ENCODE assay signal across 12 mouse cellular contexts in genomic region chr2:80409893-80410574, GRCm38 (mm10). TPM values are rescaled to one million over a fixed set of nuclear protein-coding genes. Genes with fewer than 3 reads are reported as not detected.
DNase-seq lines count a peak whose midpoint lies in the region; ATAC-seq lines count a peak whose summit lies in the region.
"Had no signal": no experiment of that assay in that cellular context is flagged by ENCODE, and none has a peak within 500 bp of the region (broad histone marks: within the 10 kb centered on the region; RNA-seq: fewer than 3 reads in every experiment).

No protein-coding gene starts in this region.

- H3K4me2 ChIP-seq in hindbrain, embryonic 16.5 days (ENCODE audit: low read length) = no peak overlapping the region
- 0 out of 2 replicates have a peak overlapping the region, but pooled peaks have one; percentile 5 for H3K4me2 ChIP-seq in embryonic facial prominence, embryonic 12.5 days (replicated peaks)
- H3K4me2 ChIP-seq in kidney, embryonic 16.5 days (replicated peaks; ENCODE audit: low read depth, low read length) = no peak overlapping the region
- H3K4me2 ChIP-seq: liver, embryonic 15.5 days had no signal

- no peak overlapping the region for H3K4me3 ChIP-seq in hindbrain, embryonic 10.5 days
- no peak overlapping the region for H3K4me3 ChIP-seq in hindbrain, embryonic 16.5 days (ENCODE audit: low read length)
- no peak overlapping the region for H3K4me3 ChIP-seq in embryonic facial prominence, embryonic 12.5 days
- H3K4me3 ChIP-seq in kidney, embryonic 16.5 days (ENCODE audit: low read length) = no peak overlapping the region
- H3K4me3 ChIP-seq: liver, embryonic 15.5 days had no signal

- intact Hi-C loops in heart, postnatal 36 days (cut with DNase I) = no loop called here

- no peaks in the 10 kb centered on the region for H3K27me3 ChIP-seq in hindbrain, embryonic 10.5 days (ENCODE audit: insufficient read depth, poor library complexity, severe bottlenecking)
- no peaks in the 10 kb centered on the region for H3K27me3 ChIP-seq in hindbrain, embryonic 16.5 days (replicated peaks; ENCODE audit: control insufficient read depth, insufficient read depth, low read length)
- H3K27me3 ChIP-seq in embryonic facial prominence, embryonic 12.5 days = no peaks in the 10 kb centered on the region
- H3K27me3 ChIP-seq in kidney, embryonic 16.5 days (ENCODE audit: insufficient read depth, low read length) = no peaks in the 10 kb centered on the region
- H3K27me3 ChIP-seq: liver, embryonic 15.5 days had no signal

- 66% methylated on average over 12 of the region's 12 CpGs for WGBS in hindbrain, embryonic 10.5 days
- WGBS in hindbrain, embryonic 16.5 days = 61% methylated on average over 12 of the region's 12 CpGs
- 24% methylated on average over 12 of the region's 12 CpGs for WGBS in embryonic facial prominence, embryonic 12.5 days
- 33% methylated on average over 12 of the region's 12 CpGs for WGBS in kidney, embryonic 16.5 days

- H3K9ac ChIP-seq in hindbrain, embryonic 16.5 days (ENCODE audit: low read depth, low read length) = no peak overlapping the region
- no peak overlapping the region for H3K9ac ChIP-seq in embryonic facial prominence, embryonic 12.5 days
- H3K9ac ChIP-seq in kidney, embryonic 16.5 days (replicated peaks; ENCODE audit: low read length) = no peak overlapping the region
- H3K9ac ChIP-seq: liver, embryonic 15.5 days had no signal

- peaks cover 11% of the 10 kb centered on the region; the same call in 1 of the 2 replicates for H3K4me1 ChIP-seq in hindbrain, embryonic 10.5 days (replicated peaks)
- H3K4me1 ChIP-seq in hindbrain, embryonic 16.5 days (ENCODE audit: control insufficient read depth, insufficient read depth, low read depth, low read length) = no peaks in the 10 kb centered on the region
- peaks cover 43% of the 10 kb centered on the region for H3K4me1 ChIP-seq in embryonic facial prominence, embryonic 12.5 days
- peaks cover 19% of the 10 kb centered on the region for H3K4me1 ChIP-seq in kidney, embryonic 16.5 days (ENCODE audit: insufficient read depth, low read length)
- H3K4me1 ChIP-seq: liver, embryonic 15.5 days had no signal

- peak; percentile 64 for DNase-seq in hindbrain, embryonic 10.5 days (ENCODE audit: low spot score)
- peak; percentile 62 for DNase-seq in neural tube, embryonic 10.5 days (ENCODE audit: extremely low spot score, low spot score)
- no peak for DNase-seq in heart, postnatal 36 days
- DNase-seq in right cerebral cortex, postnatal 25 days = no peak
- DNase-seq in T-cell, adult 2 months (ENCODE audit: low spot score) = no peak
- DNase-seq: adrenal gland, adult 2 months; layer of hippocampus, adult 9-11 months; thymus, postnatal 25 days had no signal

- no peak for ATAC-seq in hindbrain, embryonic 16.5 days
- peak; percentile 78 for ATAC-seq in embryonic facial prominence, embryonic 12.5 days (ENCODE audit: insufficient number of reproducible peaks, insufficient read depth, low FRiP score, low TSS enrichment)
- ATAC-seq in kidney, embryonic 16.5 days (ENCODE audit: low FRiP score, low TSS enrichment) = peak; percentile 83; the same call in 1 of the 2 replicates

- no peaks in the 10 kb centered on the region for H3K9me3 ChIP-seq in hindbrain, embryonic 10.5 days
- H3K9me3 ChIP-seq in hindbrain, embryonic 16.5 days (ENCODE audit: control insufficient read depth, low read length) = no peaks in the 10 kb centered on the region
- no peaks in the 10 kb centered on the region for H3K9me3 ChIP-seq in embryonic facial prominence, embryonic 12.5 days
- no peaks in the 10 kb centered on the region for H3K9me3 ChIP-seq in kidney, embryonic 16.5 days (ENCODE audit: low read length)
- H3K9me3 ChIP-seq: liver, embryonic 15.5 days had no signal

- H3K27ac ChIP-seq in hindbrain, embryonic 10.5 days = 0 out of 2 replicates have a peak overlapping the region, but pooled peaks have one; percentile 18
- H3K27ac ChIP-seq in hindbrain, embryonic 16.5 days (ENCODE audit: low read depth, low read length) = no peak overlapping the region
- peak overlapping the region; percentile 80 for H3K27ac ChIP-seq in embryonic facial prominence, embryonic 12.5 days
- H3K27ac ChIP-seq in kidney, embryonic 16.5 days (ENCODE audit: low read length) = 0 out of 2 replicates have a peak overlapping the region, but pooled peaks have one; percentile 7
- H3K27ac ChIP-seq: liver, embryonic 15.5 days had no signal

- H3K36me3 ChIP-seq in hindbrain, embryonic 10.5 days = no peaks in the 10 kb centered on the region
- H3K36me3 ChIP-seq in hindbrain, embryonic 16.5 days (ENCODE audit: control insufficient read depth, insufficient read depth, low read length) = no peaks in the 10 kb centered on the region
- no peaks in the 10 kb centered on the region for H3K36me3 ChIP-seq in embryonic facial prominence, embryonic 12.5 days
- H3K36me3 ChIP-seq in kidney, embryonic 16.5 days (ENCODE audit: insufficient read depth, low read length) = no peaks in the 10 kb centered on the region
- H3K36me3 ChIP-seq: liver, embryonic 15.5 days had no signal

RNA-seq across cellular contexts. Expression of gene Frzb, which starts 37.4 kb away (rescaled TPM):
- polyA plus RNA-seq in hindbrain, embryonic 10.5 days (2016; fragmentation: Nextera tagmentation; extraction: Ambion mirVana) = 30.2 and 32.7 TPM in 2 replicates
- polyA plus RNA-seq in hindbrain, embryonic 16.5 days (2015; fragmentation: Nextera tagmentation; extraction: Ambion mirVana) = 15.2 and 20.0 TPM in 2 replicates
- polyA plus RNA-seq in embryonic facial prominence, embryonic 12.5 days (2016; fragmentation: Nextera tagmentation; extraction: Ambion mirVana) = 51.3 and 81.0 TPM in 2 replicates
- 24.7 and 26.8 TPM in 2 replicates for polyA plus RNA-seq in kidney, embryonic 16.5 days (2015; fragmentation: Nextera tagmentation; extraction: Ambion mirVana)
- total RNA-seq in heart, postnatal 36 days (2021) = 1 to 10 TPM; 5.3 to 5.9 TPM

Comparison
In these comparisons a context has a peak if more than half of its experiments do, and no peak if none do; other contexts are left out.
1. DNase-seq: peak in hindbrain, embryonic 10.5 days (single experiment) and neural tube, embryonic 10.5 days (single experiment); none in heart, postnatal 36 days (0 of 2), right cerebral cortex, postnatal 25 days (single experiment) and T-cell, adult 2 months (single experiment).